ENCODE assay signal across 16 mouse cellular contexts in the genomic region with DNA sequence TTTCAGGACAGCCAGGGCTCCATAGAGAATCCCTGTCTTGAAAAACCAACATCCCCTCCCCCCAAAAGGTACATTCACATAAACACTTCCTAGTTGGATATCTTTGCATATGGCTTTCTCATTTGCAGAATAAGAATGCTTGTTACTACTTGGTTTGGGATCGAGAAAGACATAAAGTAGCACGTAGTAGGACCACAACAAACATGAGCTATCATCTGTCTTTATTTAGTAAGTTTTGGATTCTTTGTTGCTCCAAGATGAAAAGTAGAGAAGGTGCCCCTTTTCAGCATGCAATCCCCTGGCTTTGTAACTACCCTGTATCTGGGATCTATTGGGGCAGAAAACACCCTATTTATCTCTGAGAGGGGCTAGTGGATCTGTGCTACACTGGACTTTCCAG. TPM values are rescaled to one million over a fixed set of nuclear protein-coding genes. Genes with fewer than 3 reads are reported as not detected.
DNase-seq lines count a peak whose midpoint lies in the region; ATAC-seq and TF ChIP-seq lines count a peak whose summit lies in the region.
"Had no signal": no experiment of that assay in that cellular context is flagged by ENCODE, and none has a peak within 500 bp of the region (broad histone marks: within the 10 kb centered on the region; RNA-seq: fewer than 3 reads in every experiment).

No protein-coding gene starts in this region.

- H3K27me3 ChIP-seq in heart, embryonic 16.5 days (ENCODE audit: control insufficient read depth, insufficient read depth, low read length), result no peaks in the 10 kb centered on the region
- H3K27me3 ChIP-seq in megakaryocyte, embryonic 14.5 days (replicated peaks), result no peaks in the 10 kb centered on the region
- no peaks in the 10 kb centered on the region for H3K27me3 ChIP-seq in embryonic facial prominence, embryonic 15.5 days
- H3K27me3 ChIP-seq in intestine, postnatal 0 days (replicated peaks; ENCODE audit: control insufficient read depth, insufficient read depth, low read length), result no peaks in the 10 kb centered on the region
- H3K27me3 ChIP-seq: heart, embryonic 12.5 days; hindbrain, embryonic 15.5 days had no signal

- no peak for DNase-seq in heart, adult 9 months (ENCODE audit: low spot score in 2 of 2)
- DNase-seq: cerebellum, adult 11-12 months; cerebellum, adult 9-10 months; cerebellum, postnatal 25 days; gastrocnemius, postnatal 10 days had no signal

- TF ChIP-seq CTCF in intestine, postnatal 0 days (IDR thresholded peaks at IDR 0.05; ENCODE audit: low read depth), result no peak

- no peak overlapping the region for H3K4me2 ChIP-seq in heart, embryonic 16.5 days (ENCODE audit: low read depth, low read length)
- H3K4me2 ChIP-seq in embryonic facial prominence, embryonic 15.5 days (replicated peaks), result no peak overlapping the region
- H3K4me2 ChIP-seq in intestine, postnatal 0 days (replicated peaks; ENCODE audit: low read depth), result no peak overlapping the region
- H3K4me2 ChIP-seq: heart, embryonic 12.5 days; hindbrain, embryonic 15.5 days had no signal

- 95% methylated on average over 2 of the region's 2 CpGs for WGBS in heart, embryonic 16.5 days
- WGBS in embryonic facial prominence, embryonic 15.5 days, result 89% methylated on average over 2 of the region's 2 CpGs
- WGBS in intestine, postnatal 0 days, result 92% methylated on average over 2 of the region's 2 CpGs

- H3K9ac ChIP-seq in heart, embryonic 16.5 days (ENCODE audit: low read length), result no peak overlapping the region
- H3K9ac ChIP-seq in embryonic facial prominence, embryonic 15.5 days, result no peak overlapping the region
- H3K9ac ChIP-seq in intestine, postnatal 0 days (ENCODE audit: low read depth, low read length), result no peak overlapping the region
- H3K9ac ChIP-seq: heart, embryonic 12.5 days; hindbrain, embryonic 15.5 days had no signal

- no peaks in the 10 kb centered on the region for H3K36me3 ChIP-seq in heart, embryonic 16.5 days (ENCODE audit: control insufficient read depth, insufficient read depth)
- peaks cover 95% of the 10 kb centered on the region for H3K36me3 ChIP-seq in megakaryocyte, embryonic 14.5 days (replicated peaks; ENCODE audit: low read length)
- H3K36me3 ChIP-seq in embryonic facial prominence, embryonic 15.5 days, result no peaks in the 10 kb centered on the region
- no peaks in the 10 kb centered on the region for H3K36me3 ChIP-seq in intestine, postnatal 0 days (ENCODE audit: control insufficient read depth, insufficient read depth)
- H3K36me3 ChIP-seq: forebrain, embryonic 10.5 days; heart, embryonic 12.5 days; hindbrain, embryonic 15.5 days had no signal

- no peak overlapping the region for H3K4me3 ChIP-seq in heart, embryonic 16.5 days (ENCODE audit: low read length)
- H3K4me3 ChIP-seq in megakaryocyte, embryonic 14.5 days (replicated peaks), result peak overlapping the region; percentile 79
- no peak overlapping the region for H3K4me3 ChIP-seq in embryonic facial prominence, embryonic 15.5 days (replicated peaks)
- no peak overlapping the region for H3K4me3 ChIP-seq in intestine, postnatal 0 days (ENCODE audit: low read depth, low read length)
- H3K4me3 ChIP-seq: erythroblast, embryonic 14.5 days; forebrain, embryonic 10.5 days; heart, adult 2 months; heart, embryonic 12.5 days; hindbrain, embryonic 15.5 days had no signal

- H3K9me3 ChIP-seq in heart, embryonic 16.5 days (replicated peaks; ENCODE audit: control insufficient read depth, low read length), result no peaks in the 10 kb centered on the region
- no peaks in the 10 kb centered on the region for H3K9me3 ChIP-seq in megakaryocyte, embryonic 14.5 days
- H3K9me3 ChIP-seq in embryonic facial prominence, embryonic 15.5 days (replicated peaks), result no peaks in the 10 kb centered on the region
- no peaks in the 10 kb centered on the region for H3K9me3 ChIP-seq in intestine, postnatal 0 days (ENCODE audit: control insufficient read depth)
- H3K9me3 ChIP-seq: forebrain, embryonic 10.5 days; heart, embryonic 12.5 days; hindbrain, embryonic 15.5 days had no signal

- H3K4me1 ChIP-seq in heart, embryonic 16.5 days (ENCODE audit: control insufficient read depth, insufficient read depth, low read length), result peaks cover 25% of the 10 kb centered on the region
- peaks cover 99% of the 10 kb centered on the region for H3K4me1 ChIP-seq in megakaryocyte, embryonic 14.5 days
- 0 out of 2 replicates have a peak, but pooled peaks cover 8% of the 10 kb centered on the region for H3K4me1 ChIP-seq in embryonic facial prominence, embryonic 15.5 days
- no peaks in the 10 kb centered on the region for H3K4me1 ChIP-seq in intestine, postnatal 0 days (replicated peaks; ENCODE audit: control insufficient read depth, insufficient read depth, low read length)
- H3K4me1 ChIP-seq: forebrain, embryonic 10.5 days had no signal

- no peak for ATAC-seq in heart, embryonic 16.5 days (replicated peaks; ENCODE audit: extremely low read depth, insufficient read depth, low FRiP score)
- ATAC-seq in megakaryocyte, adult 5-6 weeks (ENCODE audit: poor library complexity, severe bottlenecking), result no peak
- ATAC-seq in embryonic facial prominence, embryonic 15.5 days (ENCODE audit: insufficient number of reproducible peaks, low FRiP score, low TSS enrichment, low read depth), result no peak
- ATAC-seq in intestine, postnatal 0 days, result no peak
- ATAC-seq: forebrain, embryonic 14.5 days had no signal

- peak overlapping the region; percentile 8; the same call in 1 of the 2 replicates for H3K27ac ChIP-seq in heart, embryonic 16.5 days (ENCODE audit: low read length)
- H3K27ac ChIP-seq in embryonic facial prominence, embryonic 15.5 days (replicated peaks), result 0 out of 2 replicates have a peak overlapping the region, but pooled peaks have one; percentile 22
- H3K27ac ChIP-seq in intestine, postnatal 0 days (ENCODE audit: low read depth, low read length), result no peak overlapping the region
- H3K27ac ChIP-seq: forebrain, embryonic 10.5 days; hindbrain, embryonic 15.5 days had no signal

RNA-seq across cellular contexts. Expression of a gene that starts 25.2 kb away (rescaled TPM):
- polyA plus RNA-seq in heart, embryonic 16.5 days (2015; fragmentation: Nextera tagmentation; extraction: Ambion mirVana), result 5.7 and 6.1 TPM in 2 replicates
- polyA plus RNA-seq in megakaryocyte, embryonic 14.5 days (2012; ENCODE audit: insufficient read depth, low replicate concordance), result 85.5 and 255 TPM in 2 replicates
- 21.6 and 26.5 TPM in 2 replicates for total RNA-seq in megakaryocyte, adult 5-6 weeks (2015)
- 14.8 and 15.1 TPM in 2 replicates for total RNA-seq in megakaryocyte, adult 5-6 weeks (2017)
- 8.0 and 8.2 TPM in 2 replicates for polyA plus RNA-seq in embryonic facial prominence, embryonic 15.5 days (2015; fragmentation: Nextera tagmentation; extraction: Ambion mirVana)
- polyA plus RNA-seq in intestine, postnatal 0 days (2015; fragmentation: Nextera tagmentation; extraction: Ambion mirVana), result 6.3 and 7.2 TPM in 2 replicates
